Mouse (Mus musculus) lung, embryonic 16.5 days (tissue): ENCODE measurements around the gene Macrod2. TPM values are rescaled to one million over a fixed set of nuclear protein-coding genes. Genes with fewer than 3 reads are reported as not detected.

ENCODE experiments used
- ATAC-seq: fragments of 200-750 bp; cut with Nextera tagmentation; 2 replicates; pipeline ENCODE4 v1.8.0; 2017; ENCODE audit warnings: low read depth, mild to moderate bottlenecking, moderate library complexity
- H3K27ac ChIP-seq: fragments of 300-500 bp; sonication (generic); 2 replicates; pipeline ENCODE4 v1.5.1; 2014; ENCODE audit warnings: mild to moderate bottlenecking, control low read depth, low read length
- H3K27me3 ChIP-seq: fragments of 300-500 bp; sonication (generic); 2 replicates; pipeline ENCODE4 v1.6.1; 2014; ENCODE audit warnings: low read depth, low read length, mixed read lengths; ENCODE audit not compliant: control insufficient read depth, insufficient read depth
- H3K36me3 ChIP-seq: fragments of 300-500 bp; sonication (generic); 2 replicates; pipeline ENCODE4 v1.6.1; 2014; ENCODE audit warnings: low read length; ENCODE audit not compliant: control insufficient read depth, insufficient read depth
- H3K4me1 ChIP-seq: fragments of 300-500 bp; sonication (generic); replicated peaks from 2 replicates; pipeline ENCODE4 v1.6.1; 2014; ENCODE audit warnings: low read length, mixed read lengths; ENCODE audit not compliant: control insufficient read depth, insufficient read depth
- H3K4me2 ChIP-seq: fragments of 300-500 bp; sonication (generic); 2 replicates; pipeline ENCODE4 v1.6.1; 2014; ENCODE audit warnings: low read depth, low read length, control low read depth
- H3K4me3 ChIP-seq: fragments of 300-500 bp; sonication (generic); 2 replicates; pipeline ENCODE4 v1.5.1; 2014; ENCODE audit warnings: mild to moderate bottlenecking, low read length, control low read depth
- H3K9ac ChIP-seq: fragments of 300-500 bp; sonication (generic); 2 replicates; pipeline ENCODE4 v1.6.1; 2014; ENCODE audit warnings: low read length, control low read depth
- H3K9me3 ChIP-seq: fragments of 300-500 bp; sonication (generic); 2 replicates; pipeline ENCODE4 v1.6.1; 2016; ENCODE audit warnings: low read length; ENCODE audit not compliant: control insufficient read depth
- WGBS: fragments of 180-500 bp; shearing (Covaris S2); extraction: QIAGEN DNeasy Blood & Tissue Kit; methylation state at CpG from one replicate; pipeline ENCODE4 v1.1.7; 2014; 5-methylcytosine and 5-hydroxymethylcytosine counted together
- polyA plus RNA-seq: library from polyadenylated mRNA; unstranded; fragments of >200 nt; fragmentation: Nextera tagmentation; extraction: Ambion mirVana; gene quantifications from 2 replicates; pipeline ENCODE4 v1.2.1, GENCODE M21; 2015

Macrod2 gene
- polyA plus RNA-seq, 1 experiment from 2014 or later = 32.1 TPM

GRCm38 (mm10) chr2:140533621-140534020, 138.5 kb downstream of the Macrod2 start:
- Histone ChIP-seq H3K9me3 (no peaks in the 10 kb centered on the region), H3K36me3 (no peaks in the 10 kb centered on the region), H3K27me3 (no peaks in the 10 kb centered on the region), H3K9ac (no peak overlapping the region), H3K4me3 (no peak overlapping the region), H3K27ac (no peak overlapping the region), H3K4me2 (no peak overlapping the region), H3K4me1 (peaks cover 4% of the 10 kb centered on the region; the same call in 1 of the 2 replicates)
- 69% methylated on average over 8 of the region's 8 CpGs for WGBS
- ATAC-seq = no peak

GRCm38 (mm10) chr2:140534583-140534982, 139.5 kb downstream of the Macrod2 start:
- H3K27me3 ChIP-seq = no peaks in the 10 kb centered on the region
- no peaks in the 10 kb centered on the region for H3K9me3 ChIP-seq
- H3K36me3 ChIP-seq = no peaks in the 10 kb centered on the region
- H3K4me1 ChIP-seq = peaks cover 4% of the 10 kb centered on the region; the same call in 1 of the 2 replicates
- H3K4me2 ChIP-seq = no peak overlapping the region
- H3K9ac ChIP-seq = no peak overlapping the region
- no peak overlapping the region for H3K27ac ChIP-seq
- no peak for ATAC-seq
- H3K4me3 ChIP-seq = no peak overlapping the region
- 76% methylated on average over 3 of the region's 3 CpGs for WGBS

GRCm38 (mm10) chr2:140535832-140536571, 140.9 kb downstream of the Macrod2 start:
- no peaks in the 10 kb centered on the region for H3K9me3 ChIP-seq
- peak; percentile 57 for ATAC-seq
- H3K4me3 ChIP-seq = no peak overlapping the region
- peaks cover 4% of the 10 kb centered on the region; the same call in 1 of the 2 replicates for H3K4me1 ChIP-seq
- no peaks in the 10 kb centered on the region for H3K36me3 ChIP-seq
- no peak overlapping the region for H3K9ac ChIP-seq
- 67% methylated on average over 5 of the region's 5 CpGs for WGBS
- no peak overlapping the region for H3K27ac ChIP-seq
- H3K4me2 ChIP-seq = no peak overlapping the region
- H3K27me3 ChIP-seq = no peaks in the 10 kb centered on the region

- H3K4me1 ChIP-seq = no peaks in the 10 kb centered on the region
- H3K27me3 ChIP-seq = no peaks in the 10 kb centered on the region
- no peak overlapping the region for H3K4me2 ChIP-seq
- H3K27ac ChIP-seq = no peak overlapping the region
- no peaks in the 10 kb centered on the region for H3K9me3 ChIP-seq
- H3K4me3 ChIP-seq = no peak overlapping the region
- H3K9ac ChIP-seq = no peak overlapping the region
- WGBS = 63% methylated on average over 2 of the region's 2 CpGs
- H3K36me3 ChIP-seq = no peaks in the 10 kb centered on the region
- ATAC-seq = no peak
Measured at GRCm38 (mm10) chr2:140549286-140549685, 154.2 kb downstream of the Macrod2 start.

- H3K9ac ChIP-seq = no peak overlapping the region
- no peaks in the 10 kb centered on the region for H3K4me1 ChIP-seq
- H3K27me3 ChIP-seq = no peaks in the 10 kb centered on the region
- no peaks in the 10 kb centered on the region for H3K9me3 ChIP-seq
- H3K27ac ChIP-seq = no peak overlapping the region
- H3K4me2 ChIP-seq = no peak overlapping the region
- no peak overlapping the region for H3K4me3 ChIP-seq
- ATAC-seq = no peak
- WGBS = 83% methylated on average over 2 of the region's 2 CpGs
- H3K36me3 ChIP-seq = no peaks in the 10 kb centered on the region
Measured at GRCm38 (mm10) chr2:140561426-140561825, 166.3 kb downstream of the Macrod2 start.

GRCm38 (mm10) chr2:140570874-140571273, 175.8 kb downstream of the Macrod2 start:
- 81% methylated on average over 6 of the region's 6 CpGs for WGBS
- no peak for ATAC-seq
- Histone ChIP-seq H3K4me1 (no peaks in the 10 kb centered on the region), H3K27me3 (no peaks in the 10 kb centered on the region), H3K4me3 (no peak overlapping the region), H3K36me3 (no peaks in the 10 kb centered on the region), H3K4me2 (no peak overlapping the region), H3K27ac (no peak overlapping the region), H3K9ac (no peak overlapping the region), H3K9me3 (no peaks in the 10 kb centered on the region)

GRCm38 (mm10) chr2:140592537-140593261, 197.6 kb downstream of the Macrod2 start:
- 63% methylated on average over 3 of the region's 3 CpGs for WGBS
- H3K4me2 ChIP-seq = no peak overlapping the region
- H3K4me3 ChIP-seq = no peak overlapping the region
- no peak overlapping the region for H3K27ac ChIP-seq
- ATAC-seq = no peak
- H3K27me3 ChIP-seq = no peaks in the 10 kb centered on the region
- no peak overlapping the region for H3K9ac ChIP-seq
- H3K4me1 ChIP-seq = no peaks in the 10 kb centered on the region
- no peaks in the 10 kb centered on the region for H3K9me3 ChIP-seq
- H3K36me3 ChIP-seq = no peaks in the 10 kb centered on the region

- H3K27ac ChIP-seq = no peak overlapping the region
- H3K4me2 ChIP-seq = no peak overlapping the region
- no peak overlapping the region for H3K4me3 ChIP-seq
- no peaks in the 10 kb centered on the region for H3K4me1 ChIP-seq
- H3K9me3 ChIP-seq = no peaks in the 10 kb centered on the region
- no peaks in the 10 kb centered on the region for H3K27me3 ChIP-seq
- no peaks in the 10 kb centered on the region for H3K36me3 ChIP-seq
- H3K9ac ChIP-seq = no peak overlapping the region
- ATAC-seq = no peak
- WGBS = 85% methylated on average over 2 of the region's 2 CpGs
Measured at GRCm38 (mm10) chr2:140596906-140597305, 201.8 kb downstream of the Macrod2 start.

GRCm38 (mm10) chr2:140615451-140615850, 220.3 kb downstream of the Macrod2 start:
- no peak overlapping the region for H3K4me2 ChIP-seq
- no peak overlapping the region for H3K27ac ChIP-seq
- 93% methylated on average over 2 of the region's 2 CpGs for WGBS
- H3K9me3 ChIP-seq = no peaks in the 10 kb centered on the region
- H3K9ac ChIP-seq = no peak overlapping the region
- ATAC-seq = no peak
- no peaks in the 10 kb centered on the region for H3K27me3 ChIP-seq
- no peak overlapping the region for H3K4me3 ChIP-seq
- H3K36me3 ChIP-seq = no peaks in the 10 kb centered on the region
- H3K4me1 ChIP-seq = no peaks in the 10 kb centered on the region
